In the genomic region with DNA sequence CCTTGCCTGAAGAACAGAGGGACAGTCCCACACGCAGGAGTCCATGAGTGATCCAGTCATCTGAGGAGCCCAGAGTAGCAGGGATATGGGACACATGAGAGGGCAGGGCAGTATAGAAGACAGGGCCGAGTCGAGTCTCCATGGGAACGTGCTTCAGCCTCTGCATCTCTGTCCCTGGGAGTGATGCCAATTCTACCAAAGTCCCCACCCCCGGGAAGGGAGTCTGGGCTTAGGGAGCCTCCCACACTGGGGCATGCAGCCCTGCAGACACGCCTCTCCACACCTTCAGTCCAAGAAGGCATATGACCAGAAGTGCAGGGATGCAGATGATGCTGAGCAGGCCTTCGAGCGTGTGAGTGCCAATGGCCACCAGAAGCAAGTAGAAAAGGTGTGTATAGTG, we compare ENCODE assay signal across 10 mouse cellular contexts. TPM values are rescaled to one million over a fixed set of nuclear protein-coding genes. Genes with fewer than 3 reads are reported as not detected.
DNase-seq lines count a peak whose midpoint lies in the region; ATAC-seq and TF ChIP-seq lines count a peak whose summit lies in the region.
"Had no signal": no experiment of that assay in that cellular context is flagged by ENCODE, and none has a peak within 500 bp of the region (broad histone marks: within the 10 kb centered on the region; RNA-seq: fewer than 3 reads in every experiment).

No protein-coding gene starts in this region.

- no peak for TF ChIP-seq CTCF in left cerebral cortex, adult 2 months (IDR thresholded peaks at IDR 0.05)

- intact Hi-C loops in left cerebral cortex, postnatal 14 days (cut with DNase I) = no loop called here
- intact Hi-C loops in left cerebral cortex, adult 2 months (cut with DNase I) = no loop called here

- H3K27ac ChIP-seq in left cerebral cortex, adult 2 months = no peak overlapping the region
- H3K27ac ChIP-seq: limb, embryonic 13.5 days; midbrain, embryonic 10.5 days had no signal

- peak; percentile 29 for ATAC-seq in frontal cortex, adult (ENCODE audit: low TSS enrichment)

- no peak overlapping the region for H3K4me3 ChIP-seq in left cerebral cortex, adult 2 months
- H3K4me3 ChIP-seq: limb, embryonic 13.5 days; midbrain, embryonic 10.5 days had no signal

- DNase-seq in frontal cortex, postnatal 10 days (ENCODE audit: low spot score in 2 of 2) = no peak
- peak; percentile 48 to 84 for DNase-seq in left cerebral cortex, postnatal 14 days (ENCODE audit: low spot score in 2 of 2)
- no peak for DNase-seq in left cerebral cortex, adult 2 months (ENCODE audit: extremely low spot score in 1 of 2, low spot score in 2 of 2)
- peak; percentile 70 for DNase-seq in Muller cell, postnatal 12 days (ENCODE audit: inconsistent ontology term)
- DNase-seq in kidney, postnatal 14 days = peak; percentile 26
- DNase-seq in spleen, adult 12 weeks (ENCODE audit: low spot score) = no peak
- DNase-seq in gastrocnemius, adult 18-20 months (ENCODE audit: low spot score) = no peak

RNA-seq across cellular contexts. Expression of a gene that starts 33.2 kb away (rescaled TPM):
- total RNA-seq in left cerebral cortex, postnatal 14 days (2021) = 1 to 10 TPM; 2.0 to 2.3 TPM
- total RNA-seq in left cerebral cortex, adult 2 months (2021) = 1 to 10 TPM; 2.3 to 4.6 TPM
- under 1 TPM; 0.52 to 0.71 TPM for total RNA-seq in gastrocnemius, adult 18-20 months (2021)

RNA-seq across cellular contexts. Expression of a gene that starts 42.3 kb away (rescaled TPM):
- total RNA-seq in left cerebral cortex, postnatal 14 days (2021) = 100 to 1,000 TPM; 415 to 420 TPM
- total RNA-seq in left cerebral cortex, adult 2 months (2021) = 100 to 1,000 TPM; 337 to 351 TPM
- 100 to 1,000 TPM; 112 to 113 TPM for total RNA-seq in gastrocnemius, adult 18-20 months (2021)

Comparison
In these comparisons a context has a peak if more than half of its experiments do, and no peak if none do; other contexts are left out.
1. DNase-seq: peak in left cerebral cortex, postnatal 14 days (2 of 2), Muller cell, postnatal 12 days (single experiment) and kidney, postnatal 14 days (single experiment); none in frontal cortex, postnatal 10 days (0 of 2), left cerebral cortex, adult 2 months (0 of 2), spleen, adult 12 weeks (single experiment) and gastrocnemius, adult 18-20 months (single experiment).